Mouse (Mus musculus) liver, adult 2 months (tissue): ENCODE measurements at regions not wholly inside any gene's neighbourhood (a gene's known extent, or its start where the extent isn't known, plus 50 kb on each side); places are given as distances from the start of the nearest gene placed in this dataset.

Experiments
- CTCF ChIP-seq: fragments of 200-500 bp; IDR thresholded peaks from 2 replicates; pipeline ENCODE4 v1.5.1; 2011; ENCODE audit warnings: low read depth, low read length, control low read depth
- POLR2A ChIP-seq: fragments of 200-500 bp; IDR thresholded peaks from 2 replicates; pipeline ENCODE4 v1.6.1; 2011; ENCODE audit warnings: low read length, control low read depth; ENCODE audit not compliant: insufficient read depth; ENCODE audit errors: extremely low read depth

DNA sequence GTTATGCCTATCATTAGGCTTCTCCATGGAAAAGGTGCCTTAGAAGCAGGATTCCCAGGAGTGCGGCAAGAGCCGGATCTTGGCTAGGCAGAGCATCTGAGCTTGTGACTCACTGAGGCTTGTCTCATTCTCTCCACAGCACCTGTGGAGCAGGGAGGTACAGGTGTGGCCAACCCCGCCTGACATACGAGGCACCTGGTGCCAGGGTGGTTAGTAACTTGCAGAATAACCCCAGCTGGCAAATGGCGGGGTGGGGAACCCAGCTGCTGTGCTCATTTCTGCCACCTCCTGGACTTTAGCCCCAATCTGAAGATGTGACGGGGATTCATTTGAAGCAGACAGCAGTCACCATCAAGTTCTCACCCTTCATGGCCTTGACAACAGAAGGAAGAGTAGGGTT lies 96.2 kb downstream of the Pdgfra start:
- no peak for TF ChIP-seq CTCF
- no peak for TF ChIP-seq POLR2A
